Mouse (Mus musculus) cerebellum, adult 8-10 months (tissue): ENCODE results near the gene Fer.

Experiments
- DNase-seq: peaks from one replicate; pipeline ENCODE4 v3.0.0; 2022

The Fer gene

DNA sequence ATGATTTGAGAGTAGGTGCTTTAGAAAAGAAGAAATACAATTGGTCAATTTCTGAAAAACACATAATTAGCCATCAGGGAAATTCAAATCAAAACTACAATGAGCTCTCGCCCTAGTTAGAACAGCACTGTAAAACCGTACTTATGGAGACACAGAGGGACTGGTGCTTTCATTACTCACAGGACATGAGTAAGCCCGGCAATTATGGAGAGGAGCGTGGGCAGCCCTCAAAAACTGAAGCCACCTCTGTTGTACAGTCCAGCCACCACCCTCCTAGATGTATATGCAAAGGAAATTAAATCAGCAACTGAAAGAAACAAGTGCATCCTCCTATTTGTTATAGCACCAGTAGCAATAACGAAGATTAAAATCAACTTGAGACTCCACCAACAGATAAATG, 304.9 kb downstream of the Fer start:
- no peak for DNase-seq

DNA sequence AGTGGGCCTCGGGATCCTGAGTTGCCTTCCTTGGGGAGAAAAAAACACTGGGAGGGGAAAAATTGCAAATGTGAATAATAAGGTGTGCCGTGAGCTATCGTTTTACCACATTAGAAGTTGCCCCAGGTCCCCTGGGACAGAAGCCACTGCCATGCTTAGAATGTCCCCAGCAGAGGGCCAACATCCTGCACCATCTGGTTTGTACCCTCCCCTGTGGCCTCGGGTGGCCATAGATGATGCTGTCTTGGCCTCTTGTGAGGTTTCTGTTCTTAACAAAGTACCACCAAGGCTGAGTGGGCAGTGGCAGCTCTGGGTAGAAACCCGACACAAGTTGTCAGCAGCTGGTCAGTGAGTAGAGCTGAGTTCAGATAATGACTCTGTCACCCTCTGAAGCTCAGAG, 307.2 kb downstream of the Fer start:
- DNase-seq: no peak

- DNase-seq: no peak
Observed at GRCm38 (mm10) chr17:64172474-64172873, 309.6 kb downstream of the Fer start.

GRCm38 (mm10) chr17:64180546-64180945, 317.7 kb downstream of the Fer start:
- no peak for DNase-seq

DNA sequence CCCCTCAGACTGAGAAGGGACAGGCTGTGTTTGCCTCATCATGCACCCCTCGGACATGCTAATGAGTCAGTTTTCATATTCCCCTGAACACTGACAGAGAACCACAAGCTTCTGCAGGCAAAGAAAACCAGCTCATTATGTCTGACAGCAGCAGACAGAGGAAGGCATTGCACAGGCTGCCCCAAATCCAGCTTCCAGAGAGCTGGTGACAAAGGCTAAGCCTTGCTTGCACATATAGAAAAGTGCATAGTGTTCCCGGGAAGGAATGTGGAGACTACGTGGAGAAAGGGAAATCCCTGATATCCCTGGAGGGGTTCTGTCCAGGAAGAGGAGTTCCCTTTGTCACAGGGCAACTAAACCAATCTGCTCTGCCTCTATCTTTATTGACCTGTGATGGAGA, 318.4 kb downstream of the Fer start:
- DNase-seq: no peak

DNA sequence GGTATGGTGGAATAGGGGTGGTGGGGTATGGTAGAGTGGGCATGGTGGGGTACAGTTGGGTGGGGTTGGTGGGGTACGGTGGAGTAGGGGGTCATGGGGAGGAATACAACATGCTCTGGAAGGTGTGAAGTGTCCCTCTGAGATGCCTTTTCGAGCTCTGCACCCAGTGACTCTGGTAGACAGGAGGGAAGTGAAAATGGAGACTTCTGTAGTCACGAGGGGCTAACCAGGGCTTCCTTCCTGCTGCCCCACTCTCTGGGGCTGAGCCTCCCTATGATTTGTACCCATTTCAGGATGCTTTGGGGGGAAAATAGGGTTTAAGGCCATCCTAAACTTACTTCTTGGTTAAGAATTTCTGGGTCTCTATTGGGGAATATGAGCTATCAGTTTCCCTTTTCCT, 319.7 kb downstream of the Fer start:
- no peak for DNase-seq

DNA sequence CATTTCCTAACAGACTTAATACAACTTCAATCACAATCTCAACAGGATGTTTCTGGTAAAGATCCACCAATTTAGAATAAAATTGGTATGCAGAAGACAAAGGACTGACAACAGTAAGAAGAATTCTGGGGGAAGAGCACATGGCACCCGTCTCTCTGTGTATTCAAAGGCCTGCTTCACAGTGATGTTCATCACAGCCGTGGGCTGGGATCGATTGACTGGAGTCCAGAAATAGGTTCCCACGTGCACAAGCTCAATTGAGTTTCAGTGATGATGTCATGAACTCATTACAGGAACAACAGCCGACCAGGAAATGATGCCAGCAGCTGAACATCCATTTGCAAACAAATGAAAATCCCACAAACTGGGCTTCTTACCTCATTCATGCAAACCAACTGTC, 320.3 kb downstream of the Fer start:
- DNase-seq: no peak
